In genomic region chr1:47961860-47962259, GRCm38 (mm10) we compare ENCODE assay signal across 14 mouse cellular contexts.
DNase-seq lines count a peak whose midpoint lies in the region; ATAC-seq and TF ChIP-seq lines count a peak whose summit lies in the region.
"Had no signal": no experiment of that assay in that cellular context is flagged by ENCODE, and none has a peak within 500 bp of the region (broad histone marks: within the 10 kb centered on the region; RNA-seq: fewer than 3 reads in every experiment).

No protein-coding gene starts in this region.

- TF ChIP-seq CTCF in forebrain, postnatal 0 days (IDR thresholded peaks at IDR 0.05; ENCODE audit: low read depth): no peak

- no peak overlapping the region for H3K9ac ChIP-seq in forebrain, postnatal 0 days
- H3K9ac ChIP-seq: lung, embryonic 15.5 days; neural tube, embryonic 15.5 days had no signal

- H3K27ac ChIP-seq in forebrain, postnatal 0 days (ENCODE audit: low read depth, low read length): no peak overlapping the region
- H3K27ac ChIP-seq: lung, embryonic 15.5 days; neural tube, embryonic 15.5 days had no signal

- H3K4me2 ChIP-seq in forebrain, postnatal 0 days (ENCODE audit: low read depth): no peak overlapping the region
- H3K4me2 ChIP-seq: liver, embryonic 11.5 days; lung, embryonic 15.5 days; neural tube, embryonic 15.5 days had no signal

- intact Hi-C loops in left cerebral cortex, postnatal 14 days (cut with DNase I): no loop called here

- H3K27me3 ChIP-seq in forebrain, postnatal 0 days (ENCODE audit: insufficient read depth, low read length): no peaks in the 10 kb centered on the region
- H3K27me3 ChIP-seq: CH12.LX; lung, embryonic 15.5 days; neural tube, embryonic 15.5 days had no signal

- DNase-seq in cerebellum, postnatal 10 days: peak; percentile 75 to 77
- no peak for DNase-seq in cerebellum, postnatal 25 days
- DNase-seq in layer of hippocampus, adult 11-12 months (ENCODE audit: low spot score): peak; percentile 17
- no peak for DNase-seq in layer of hippocampus, postnatal 25 days (ENCODE audit: extremely low spot score in 1 of 2, low spot score in 1 of 2)
- DNase-seq in forebrain, postnatal 0 days: peak; percentile 70
- DNase-seq in left cerebral cortex, postnatal 14 days (ENCODE audit: low spot score in 2 of 2): peak; percentile 19 to 36
- DNase-seq in urinary bladder, postnatal 4 days (ENCODE audit: low spot score in 2 of 2): no peak
- no peak for DNase-seq in adrenal gland, adult 2 months
- DNase-seq: cerebellum, adult 9-10 months; thymus, postnatal 25 days had no signal

- no peaks in the 10 kb centered on the region for H3K4me1 ChIP-seq in forebrain, postnatal 0 days (ENCODE audit: insufficient read depth)
- H3K4me1 ChIP-seq: lung, embryonic 15.5 days; neural tube, embryonic 15.5 days had no signal

- no peaks in the 10 kb centered on the region for H3K9me3 ChIP-seq in forebrain, postnatal 0 days (ENCODE audit: low read length)
- H3K9me3 ChIP-seq: lung, embryonic 15.5 days; neural tube, embryonic 15.5 days had no signal

- no peak overlapping the region for H3K4me3 ChIP-seq in forebrain, postnatal 0 days (ENCODE audit: low read depth, low read length)
- H3K4me3 ChIP-seq: lung, embryonic 15.5 days; neural tube, embryonic 15.5 days had no signal

- WGBS in forebrain, postnatal 0 days: 64% methylated on average over 1 of the region's 1 CpGs

- ATAC-seq in forebrain, postnatal 0 days: peak; percentile 96

- no peaks in the 10 kb centered on the region for H3K36me3 ChIP-seq in forebrain, postnatal 0 days (ENCODE audit: insufficient read depth)
- H3K36me3 ChIP-seq: lung, embryonic 15.5 days; neural tube, embryonic 15.5 days had no signal

Comparison
In these comparisons a context has a peak if more than half of its experiments do, and no peak if none do; other contexts are left out.
1. DNase-seq: peak in cerebellum, postnatal 10 days (2 of 2), layer of hippocampus, adult 11-12 months (single experiment), forebrain, postnatal 0 days (single experiment) and left cerebral cortex, postnatal 14 days (2 of 2); none in cerebellum, postnatal 25 days (0 of 2), layer of hippocampus, postnatal 25 days (0 of 2), urinary bladder, postnatal 4 days (0 of 2) and adrenal gland, adult 2 months (single experiment).